Mouse (Mus musculus) heart, postnatal 0 days (tissue): ENCODE results near the gene Fgf18.

Experiments
- CTCF ChIP-seq: IDR thresholded peaks from 2 replicates; pipeline ENCODE4 v1.5.1; 2016; ENCODE audit warnings: antibody characterized with exemption, control low read depth, low read depth
- EP300 ChIP-seq: IDR thresholded peaks from 2 replicates; pipeline ENCODE4 v1.6.1; 2016; ENCODE audit warnings: antibody characterized with exemption, low read depth

GRCm38 (mm10) chr11:33112407-33112806 lies 34.8 kb downstream of the Fgf18 start:
- TF ChIP-seq EP300 = no peak
- TF ChIP-seq CTCF = no peak
